Mouse (Mus musculus): ENCODE data around the gene March1.

GRCm38 (mm10) chr8:66469821-66470220, 852.1 kb downstream of the March1 start:
- TF ChIP-seq CTCF (IDR thresholded peaks at IDR 0.05; ENCODE audit: low read depth, low read length) (no peak), POLR2A (IDR thresholded peaks at IDR 0.05; ENCODE audit: extremely low read depth, insufficient read depth, low read length) (no peak)

Measured in liver, adult 2 months (tissue).